Mouse (Mus musculus) c-Kit-positive CD71-negative TER-119-negative erythroid progenitor cells, embryonic 14.5 days (primary cell): Measurements from ENCODE around the gene Anpep.

ENCODE experiments used
- DNase-seq: peaks from one replicate; pipeline ENCODE4 v3.0.0-alpha.2; 2013; ENCODE audit warnings: low read depth

Gene Anpep

DNA sequence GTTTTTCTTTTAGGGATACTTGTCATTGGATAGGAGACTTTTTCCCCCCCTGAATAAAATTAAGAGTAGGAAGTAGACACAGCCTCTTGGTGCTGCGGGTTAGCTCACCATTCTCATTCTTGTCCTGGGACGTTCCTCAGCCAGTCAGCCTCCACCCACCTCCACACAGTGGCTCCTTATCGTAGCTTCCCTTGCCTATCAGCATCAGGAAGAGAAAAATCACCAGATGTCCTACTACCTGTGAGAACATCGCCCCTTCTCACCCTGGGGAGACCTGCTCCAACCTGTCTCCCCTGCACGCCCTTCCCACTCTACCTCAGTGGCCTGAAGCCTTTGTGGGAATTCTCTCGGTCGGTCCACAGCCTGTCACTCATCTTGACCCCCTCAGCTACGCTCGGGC lies at the start of gene Anpep:
Gene Anpep (minus strand): TSS at position 249 of the 400 bp plus-strand sequence.
- no peak for DNase-seq

DNA sequence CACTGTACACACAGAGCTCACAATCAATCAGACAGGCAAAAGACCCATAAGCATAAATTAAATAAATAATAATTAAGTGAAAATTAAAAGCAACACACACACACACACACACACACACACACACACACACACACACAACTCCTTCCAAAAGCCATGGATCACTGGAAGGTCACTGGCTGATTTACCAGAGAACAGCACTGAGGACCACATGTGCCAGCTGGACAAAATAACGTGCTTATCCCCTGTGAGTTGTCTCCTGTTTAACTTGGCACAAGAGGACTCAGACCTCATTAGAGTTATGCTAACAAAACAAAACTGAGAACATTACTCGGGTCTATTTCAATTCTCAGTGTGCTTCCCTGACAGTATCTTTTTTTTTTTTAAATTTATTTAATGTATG lies 46.5 kb upstream of the Anpep start:
- DNase-seq, result no peak

GRCm38 (mm10) chr7:79906914-79907313 lies 46.1 kb upstream of the Anpep start:
- no peak for DNase-seq

DNA sequence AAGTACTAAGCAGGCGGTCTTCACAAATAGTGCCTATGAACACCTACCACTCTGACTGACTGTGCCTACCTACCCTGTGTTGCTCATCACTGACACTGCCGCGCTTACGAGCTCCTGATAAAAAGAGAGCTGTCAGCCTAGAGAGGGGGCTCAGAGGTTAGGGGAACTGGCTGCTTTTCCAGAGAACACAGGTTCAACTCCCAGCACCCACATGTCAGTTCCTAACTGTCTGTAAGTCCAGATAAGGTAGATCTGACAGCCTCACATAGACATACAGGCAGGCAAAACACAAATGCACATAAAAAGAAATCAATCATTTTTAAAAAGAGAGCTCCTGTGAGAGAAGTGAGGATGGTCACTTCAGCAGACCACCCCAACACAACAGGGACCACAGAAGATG lies 44.3 kb upstream of the Anpep start:
- no peak for DNase-seq

DNA sequence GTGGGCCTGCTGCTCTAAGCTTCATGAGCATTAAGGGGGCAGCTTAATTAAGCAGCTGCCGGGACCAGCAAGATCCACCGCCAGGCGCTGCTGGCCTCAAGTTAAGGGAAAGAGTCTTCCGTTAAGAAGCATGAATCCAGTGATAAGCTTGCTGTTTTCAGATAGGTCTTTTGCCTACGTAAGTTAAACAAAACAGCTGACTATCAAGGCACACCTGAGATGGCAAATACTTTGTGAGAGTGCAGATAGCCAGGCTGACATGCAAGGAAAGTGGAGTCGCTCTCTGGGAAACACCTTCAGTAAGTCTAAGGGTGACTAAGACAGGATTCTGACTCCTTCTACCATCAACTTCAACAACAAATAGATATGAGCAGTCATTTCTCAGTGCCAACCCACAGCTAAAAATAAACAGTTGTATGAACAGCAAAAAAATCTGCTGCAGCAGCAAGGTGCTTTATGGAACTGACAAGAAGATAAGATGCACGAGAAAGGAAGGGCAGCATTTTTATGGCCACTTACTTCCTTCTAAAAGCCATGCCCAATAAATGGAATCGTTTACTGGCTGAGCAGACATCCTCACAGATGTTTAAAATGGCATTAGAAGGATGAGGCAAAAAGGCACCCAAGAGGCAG lies 42.4 kb upstream of the Anpep start:
- no peak for DNase-seq

DNA sequence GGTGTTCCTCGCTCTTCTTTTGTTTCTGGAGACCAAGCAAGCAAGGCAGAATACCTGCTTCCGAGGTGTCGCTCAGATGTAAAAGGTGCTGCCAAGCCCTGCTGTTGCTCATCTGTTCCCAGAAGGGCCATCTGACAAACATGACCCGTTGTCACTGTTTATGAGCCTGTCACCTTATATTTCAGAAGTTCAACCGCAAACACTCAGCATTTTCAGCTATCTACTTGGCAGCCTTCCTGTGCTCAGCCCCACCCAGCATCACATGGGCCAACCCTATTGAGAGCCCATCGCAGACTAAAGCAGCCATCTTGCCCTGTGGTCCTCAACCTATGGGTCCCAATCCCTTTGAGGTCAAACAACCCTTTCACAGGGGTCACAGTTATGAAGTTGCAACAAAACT lies 39.9 kb upstream of the Anpep start:
- no peak for DNase-seq

DNA sequence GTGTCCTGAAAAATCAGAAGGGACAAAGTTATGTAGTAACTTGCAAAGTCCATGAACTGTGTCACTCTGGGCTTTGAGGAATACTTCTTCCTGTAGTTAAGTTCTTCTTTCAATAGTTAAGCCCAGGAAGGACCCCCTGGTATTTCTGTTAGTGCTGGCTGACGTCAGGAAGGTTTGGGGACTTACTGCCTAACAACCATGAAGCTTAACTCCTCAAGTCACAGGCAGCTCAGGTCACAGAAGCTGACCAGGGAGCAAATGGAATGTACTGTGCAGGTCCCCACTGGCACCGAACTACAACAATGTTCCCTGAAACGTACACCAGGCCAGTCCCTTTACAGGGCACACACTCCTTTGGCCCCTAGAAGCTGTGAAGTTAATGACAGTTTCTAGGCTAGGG lies 34.4 kb upstream of the Anpep start:
- no peak for DNase-seq

GRCm38 (mm10) chr7:79894790-79895189 lies 33.9 kb upstream of the Anpep start:
- no peak for DNase-seq

- no peak for DNase-seq
These were observed 31.9 kb upstream of the Anpep start for GRCm38 (mm10) chr7:79892576-79893428.

DNA sequence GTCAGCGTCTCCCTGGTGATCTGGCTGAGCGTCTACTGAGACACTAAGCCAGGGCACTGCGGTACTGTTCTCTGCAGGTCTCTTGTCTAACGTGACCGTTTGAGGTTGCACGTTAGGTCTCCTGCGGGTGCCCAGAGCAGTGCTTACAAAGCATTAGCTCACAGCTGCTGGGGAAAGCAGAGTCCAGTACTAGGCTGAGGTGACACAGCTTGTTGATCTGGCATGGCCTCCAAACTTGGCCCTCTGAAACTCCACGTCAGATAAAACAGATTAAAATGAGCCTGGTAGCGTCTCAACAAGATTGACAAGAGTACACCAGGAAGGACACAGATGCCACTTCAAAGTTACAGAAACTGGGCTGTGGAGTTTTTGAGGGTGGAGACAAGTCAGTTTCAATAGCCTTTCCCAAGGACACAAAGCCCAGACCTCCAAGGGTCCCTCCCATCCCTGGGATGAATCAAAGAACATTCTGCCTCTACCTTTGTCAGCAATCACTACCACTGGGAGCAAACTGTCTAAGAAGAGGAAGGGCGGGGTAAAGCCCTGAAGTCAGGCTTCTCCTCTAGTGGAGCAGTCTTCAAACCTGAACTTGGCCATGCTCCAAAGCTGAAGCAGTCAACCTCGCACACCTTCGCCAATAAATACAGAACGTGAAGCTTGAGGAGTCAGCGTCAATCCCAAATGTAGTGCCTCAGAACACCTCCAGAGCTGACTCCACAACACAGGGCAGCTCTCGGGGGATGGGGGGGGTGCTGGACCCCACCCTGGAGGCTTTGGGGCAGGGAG lies 29.8 kb upstream of the Anpep start:
- no peak for DNase-seq

DNA sequence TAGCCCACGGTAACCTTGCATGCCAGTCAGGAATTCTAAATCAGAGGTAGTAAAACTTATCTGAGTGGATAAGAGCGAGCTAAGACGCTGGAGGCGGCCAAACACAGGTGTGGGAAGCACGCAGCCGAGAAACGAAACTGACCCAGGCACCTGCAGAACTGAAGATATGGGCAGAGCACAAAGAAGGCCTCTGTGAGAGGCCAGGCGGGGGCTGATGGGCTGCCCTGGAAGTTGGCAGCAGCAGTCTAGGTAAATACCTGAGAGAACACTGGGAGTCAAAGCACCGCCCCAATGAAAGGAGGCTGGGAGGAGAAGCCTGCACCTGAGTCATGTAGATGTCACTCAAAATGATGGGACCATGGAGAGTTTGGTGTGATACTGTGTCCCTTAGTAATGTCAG lies 27.7 kb upstream of the Anpep start:
- no peak for DNase-seq

DNA sequence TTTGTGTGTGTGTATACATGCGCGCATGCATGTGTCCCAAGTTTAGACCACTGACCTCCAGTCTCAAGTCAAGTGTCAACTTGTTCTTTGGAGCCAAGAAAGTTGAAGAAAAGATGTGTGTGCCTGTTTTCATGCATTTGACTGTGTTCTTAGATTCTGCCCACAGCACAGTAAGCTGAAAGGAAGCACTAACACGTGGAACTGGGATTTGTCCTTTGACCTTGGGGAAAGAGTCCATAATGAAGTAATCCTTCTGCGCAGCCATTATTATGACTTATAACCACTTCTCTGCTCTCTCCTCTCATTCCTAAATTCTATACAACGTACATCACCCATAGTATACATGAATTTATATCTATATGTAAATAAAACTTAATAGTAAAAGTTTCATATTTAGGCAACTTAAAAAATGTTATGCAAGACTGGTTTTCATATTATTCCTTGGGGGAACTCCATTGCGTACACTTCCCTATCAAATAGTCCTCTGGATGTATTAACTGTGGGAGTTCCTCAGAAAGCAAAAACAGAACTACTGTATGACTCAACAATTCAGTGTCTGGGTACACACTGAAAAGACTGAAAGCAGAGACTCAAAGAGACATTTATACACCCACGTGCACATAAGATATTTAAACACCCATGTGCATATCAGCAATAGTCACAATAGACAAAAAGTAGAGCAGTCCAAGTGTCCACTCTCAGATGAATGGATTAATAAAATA lies 22.9 kb upstream of the Anpep start:
- DNase-seq, result no peak

DNA sequence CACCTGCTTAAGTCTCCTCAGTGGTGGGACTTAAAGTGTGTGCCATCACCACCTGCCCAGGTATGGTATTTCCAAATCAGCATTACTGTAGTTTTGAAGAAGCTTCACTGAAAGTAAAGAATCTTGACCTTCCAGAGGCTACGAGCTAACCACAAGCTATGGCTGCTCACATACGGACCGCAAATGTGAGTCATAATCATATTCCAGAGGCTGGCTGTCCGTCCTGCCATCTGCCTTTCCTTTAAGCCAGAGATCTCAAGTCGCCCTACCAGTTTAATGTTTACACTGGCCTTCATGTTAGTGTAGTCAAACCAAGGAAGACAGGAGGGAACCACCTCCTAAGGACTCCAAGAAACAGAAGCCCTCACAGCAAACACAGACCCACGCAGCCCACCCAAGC lies 21.0 kb upstream of the Anpep start:
- DNase-seq, result no peak

DNA sequence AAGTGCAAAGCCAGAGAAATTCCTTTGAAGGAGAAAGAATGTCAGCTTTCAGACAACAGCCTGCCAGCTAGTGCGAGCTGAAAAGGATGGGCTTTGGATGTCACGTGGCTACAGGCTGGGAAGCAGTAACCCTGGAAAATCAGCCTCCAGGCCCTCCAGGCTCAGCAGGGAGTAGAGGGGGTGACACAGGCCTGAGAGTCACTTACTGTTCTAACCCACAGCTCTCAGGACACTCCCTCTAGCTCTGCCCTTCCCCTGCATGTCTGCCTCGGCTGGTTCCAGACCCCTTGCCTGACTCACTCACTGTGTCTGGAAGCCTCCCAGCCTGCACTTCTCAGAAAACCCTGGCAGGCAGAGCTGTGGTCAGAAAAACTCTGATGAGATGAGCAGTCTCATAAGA lies 20.1 kb upstream of the Anpep start:
- no peak for DNase-seq

DNA sequence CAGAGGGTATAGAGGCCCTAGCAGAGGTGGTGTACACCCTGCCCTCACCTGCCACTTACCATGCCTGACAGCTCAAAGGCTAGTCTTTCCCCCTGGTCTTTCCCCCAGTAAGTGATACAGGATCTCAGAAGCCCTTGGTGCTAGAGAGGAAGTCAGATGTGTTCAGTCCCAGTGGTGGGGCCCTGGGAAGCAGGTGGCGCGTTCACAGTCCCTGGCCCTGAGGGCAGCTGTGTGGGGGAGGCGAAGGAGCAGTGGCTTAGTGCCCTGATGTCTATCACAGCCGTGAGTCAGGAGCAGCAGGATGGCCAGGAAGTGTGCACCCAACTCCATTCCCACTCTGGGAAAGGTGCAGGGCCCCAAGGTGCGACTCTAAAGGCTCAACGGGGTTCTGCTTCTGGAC lies 19.2 kb upstream of the Anpep start:
- DNase-seq, result no peak

DNA sequence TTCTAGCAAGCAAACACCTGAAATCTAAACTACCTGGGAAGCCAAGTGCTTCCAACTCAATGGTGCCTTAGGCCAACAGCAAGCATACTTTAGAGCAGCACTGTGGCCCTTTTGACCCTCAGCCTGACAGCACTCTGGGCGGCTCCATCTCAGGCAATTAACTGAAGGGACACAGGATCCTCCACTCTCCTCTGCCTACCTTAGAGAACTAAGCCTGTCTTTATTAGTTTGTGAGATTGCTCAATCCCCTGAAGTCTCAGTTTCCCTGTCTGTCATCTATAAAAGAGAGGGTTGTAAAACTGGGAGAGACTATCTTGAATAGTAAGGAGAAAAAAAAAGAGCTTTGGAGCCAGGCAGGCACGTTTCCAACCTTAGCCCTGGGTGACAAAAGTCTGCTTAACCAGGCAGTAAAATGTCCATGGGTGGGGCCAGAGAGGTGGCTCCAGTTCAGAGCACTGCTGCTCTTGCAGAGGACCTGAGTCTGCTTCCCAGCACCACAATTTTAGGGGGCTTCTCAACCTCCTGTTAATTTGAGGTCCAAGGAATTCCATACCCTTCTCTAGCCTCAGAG lies 17.7 kb upstream of the Anpep start:
- no peak for DNase-seq

DNA sequence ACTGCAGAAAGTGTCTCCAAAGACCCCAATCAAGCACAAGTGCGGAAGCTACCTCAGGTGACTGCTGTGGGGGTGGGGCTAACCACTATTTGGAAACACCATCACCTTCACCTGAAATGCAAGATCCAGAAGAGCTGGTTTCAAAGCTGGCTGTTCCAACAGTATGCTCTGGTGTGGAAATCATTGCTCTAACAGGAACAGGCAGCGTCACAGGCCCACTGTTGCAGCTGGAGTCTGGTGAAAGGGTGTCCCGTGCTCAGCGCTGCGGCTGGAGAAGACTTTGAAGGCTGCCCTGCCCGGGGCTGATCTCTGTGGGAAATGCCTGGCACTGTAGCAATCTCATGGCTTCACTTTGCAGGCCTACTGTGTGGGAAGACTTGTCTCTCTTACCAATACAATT lies 12.5 kb upstream of the Anpep start:
- no peak for DNase-seq

GRCm38 (mm10) chr7:79871797-79872345 lies 11.0 kb upstream of the Anpep start:
- no peak for DNase-seq

GRCm38 (mm10) chr7:79869072-79869719 lies 8.3 kb upstream of the Anpep start:
- DNase-seq, result no peak

DNA sequence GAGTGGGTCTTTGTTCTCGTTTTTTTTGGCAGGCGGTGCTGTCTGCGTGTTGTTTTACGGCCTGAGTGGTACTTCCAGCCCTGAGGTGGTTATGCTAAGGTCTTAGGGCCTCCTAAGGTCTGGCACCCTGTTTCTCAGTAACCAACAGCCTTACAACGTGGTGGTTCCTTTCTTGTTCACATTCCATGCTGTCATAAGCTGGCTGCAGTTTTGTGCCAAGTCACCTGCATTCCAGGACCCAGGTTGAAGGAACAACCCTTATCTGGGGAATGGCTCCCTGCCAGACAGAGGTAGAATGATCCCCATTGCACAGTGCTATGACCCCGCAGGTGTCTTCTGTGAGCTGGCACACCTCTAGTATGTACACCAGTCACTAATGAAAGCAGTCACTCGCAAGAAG lies 7.6 kb upstream of the Anpep start:
- no peak for DNase-seq

- DNase-seq, result no peak
These were observed 7.0 kb upstream of the Anpep start for GRCm38 (mm10) chr7:79867861-79868260.
